Mouse (Mus musculus): ENCODE results near the gene Tpra1.

The Tpra1 gene

GRCm38 (mm10) chr6:88928576-88928975 lies 26.5 kb downstream of the Tpra1 start:
- no peak for DNase-seq

GRCm38 (mm10) chr6:88929451-88929850 lies 27.4 kb downstream of the Tpra1 start:
- DNase-seq, result no peak

GRCm38 (mm10) chr6:88930049-88930448 lies 28.0 kb downstream of the Tpra1 start:
- DNase-seq, result no peak

- DNase-seq, result no peak
Measured at GRCm38 (mm10) chr6:88931449-88931848, 29.4 kb downstream of the Tpra1 start.

- DNase-seq, result no peak
Measured at GRCm38 (mm10) chr6:88934132-88934531, 32.1 kb downstream of the Tpra1 start.

- DNase-seq, result no peak
Measured at GRCm38 (mm10) chr6:88934816-88935215, 32.8 kb downstream of the Tpra1 start.

GRCm38 (mm10) chr6:88935735-88936276 lies 33.8 kb downstream of the Tpra1 start:
- peak; percentile 75 for DNase-seq

GRCm38 (mm10) chr6:88936342-88937213 lies 34.5 kb downstream of the Tpra1 start:
- DNase-seq, result peak; percentile 36

GRCm38 (mm10) chr6:88937214-88937549 lies 35.1 kb downstream of the Tpra1 start:
- no peak for DNase-seq

GRCm38 (mm10) chr6:88937971-88938663 lies 36.1 kb downstream of the Tpra1 start:
- peak; percentile 74 for DNase-seq

- DNase-seq, result no peak
Measured at GRCm38 (mm10) chr6:88938664-88939055, 36.6 kb downstream of the Tpra1 start.

GRCm38 (mm10) chr6:88939281-88940089 lies 37.4 kb downstream of the Tpra1 start:
- peak; percentile 82 for DNase-seq

- DNase-seq, result no peak
Measured at GRCm38 (mm10) chr6:88940090-88940916, 38.3 kb downstream of the Tpra1 start.

GRCm38 (mm10) chr6:88941628-88942027 lies 39.6 kb downstream of the Tpra1 start:
- no peak for DNase-seq

- no peak for DNase-seq
Measured at GRCm38 (mm10) chr6:88942595-88942994, 40.5 kb downstream of the Tpra1 start.

GRCm38 (mm10) chr6:88943666-88944065 lies 41.6 kb downstream of the Tpra1 start:
- DNase-seq, result no peak

- no peak for DNase-seq
Measured at GRCm38 (mm10) chr6:88946442-88946841, 44.4 kb downstream of the Tpra1 start.

GRCm38 (mm10) chr6:88947771-88948170 lies 45.7 kb downstream of the Tpra1 start:
- no peak for DNase-seq

GRCm38 (mm10) chr6:88956725-88957124 lies 54.7 kb downstream of the Tpra1 start:
- DNase-seq, result no peak

- no peak for DNase-seq
Measured at GRCm38 (mm10) chr6:88957313-88957712, 55.3 kb downstream of the Tpra1 start.

- DNase-seq, result no peak
Measured at GRCm38 (mm10) chr6:88957801-88958211, 55.8 kb downstream of the Tpra1 start.

GRCm38 (mm10) chr6:88958305-88958704 lies 56.3 kb downstream of the Tpra1 start:
- DNase-seq, result no peak

Data from thymus, postnatal 14 days (tissue).